Mouse (Mus musculus): Measurements from ENCODE around the gene Apol7a.

GRCm38 (mm10) chr15:77350117-77350516 is 48.8 kb downstream of the Apol7a start:
- TF ChIP-seq CTCF (IDR thresholded peaks at IDR 0.05; ENCODE audit: borderline replicate concordance, extremely low read depth, insufficient read depth, insufficient read length) (no peak), POLR2A (IDR thresholded peaks at IDR 0.05; ENCODE audit: borderline replicate concordance, extremely low read depth, insufficient read depth, insufficient read length, poor library complexity, severe bottlenecking) (no peak)

Measured in brain, embryonic 14.5 days (tissue).